Mouse (Mus musculus) embryonic facial prominence, embryonic 12.5 days (tissue): ENCODE measurements around the gene Tcn2. TPM values are rescaled to one million over a fixed set of nuclear protein-coding genes. Genes with fewer than 3 reads are reported as not detected.
"Not testable (repeated sequence)": the region's sequence is repeated elsewhere in the genome, so short reads cannot be mapped to it uniquely, and the experiment has no call there.

Experiments
- ATAC-seq: fragments of 200-750 bp; cut with Nextera tagmentation; 2 replicates; pipeline ENCODE4 v1.8.0; 2017; ENCODE audit not compliant: insufficient number of reproducible peaks, insufficient read depth, low FRiP score, low TSS enrichment
- H3K27ac ChIP-seq: fragments of 300-500 bp; sonication (generic); 2 replicates; pipeline ENCODE4 v1.5.1; 2016; ENCODE audit warnings: mild to moderate bottlenecking
- H3K27me3 ChIP-seq: fragments of 300-500 bp; sonication (generic); 2 replicates; pipeline ENCODE4 v1.6.1; 2016; ENCODE audit warnings: mild to moderate bottlenecking, moderate library complexity
- H3K36me3 ChIP-seq: fragments of 300-500 bp; sonication (generic); 2 replicates; pipeline ENCODE4 v1.6.1; 2016; ENCODE audit warnings: mild to moderate bottlenecking
- H3K4me1 ChIP-seq: fragments of 300-500 bp; sonication (generic); 2 replicates; pipeline ENCODE4 v1.6.1; 2016
- H3K4me2 ChIP-seq: fragments of 300-500 bp; sonication (generic); replicated peaks from 2 replicates; pipeline ENCODE4 v1.6.1; 2016; ENCODE audit warnings: mild to moderate bottlenecking, moderate library complexity
- H3K4me3 ChIP-seq: fragments of 300-500 bp; sonication (generic); 2 replicates; pipeline ENCODE4 v1.5.1; 2016; ENCODE audit warnings: mild to moderate bottlenecking
- H3K9ac ChIP-seq: fragments of 300-500 bp; sonication (generic); 2 replicates; pipeline ENCODE4 v1.6.1; 2016; ENCODE audit warnings: mild to moderate bottlenecking, moderate library complexity
- H3K9me3 ChIP-seq: fragments of 300-500 bp; sonication (generic); 2 replicates; pipeline ENCODE4 v1.6.1; 2016; ENCODE audit warnings: mild to moderate bottlenecking, moderate library complexity
- WGBS: fragments of 180-500 bp; shearing (Covaris S2); methylation state at CpG from one replicate; pipeline ENCODE4 v1.1.7; 2016; 5-methylcytosine and 5-hydroxymethylcytosine counted together
- polyA plus RNA-seq: library from polyadenylated mRNA; unstranded; fragments of >200 nt; fragmentation: Nextera tagmentation; extraction: Ambion mirVana; gene quantifications from 2 replicates; pipeline ENCODE4 v1.2.1, GENCODE M21; 2016

The Tcn2 gene
- polyA plus RNA-seq, 1 experiment from 2014 or later = 36.1 TPM

DNA sequence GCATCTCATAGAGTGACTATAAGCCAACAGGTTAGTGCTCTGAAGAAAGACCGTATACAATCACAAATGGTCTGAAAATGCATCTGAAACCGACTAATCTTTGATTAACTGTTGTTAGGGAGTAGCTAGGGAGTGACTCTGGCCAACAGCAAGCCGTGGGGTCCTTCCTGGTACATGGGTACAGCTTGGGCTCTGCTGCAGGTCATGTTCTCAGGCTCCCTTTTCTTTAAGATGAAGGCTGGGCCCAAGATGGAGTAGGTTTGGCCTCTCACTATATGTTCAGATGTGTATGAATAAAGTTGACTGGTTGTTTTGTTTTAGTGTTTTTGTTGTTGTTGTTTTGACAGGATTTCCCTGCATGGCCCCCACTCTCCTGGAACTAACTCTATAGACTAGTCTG lies 29.8 kb upstream of the Tcn2 start:
- H3K9ac ChIP-seq = no peak overlapping the region
- no peak for ATAC-seq
- H3K4me3 ChIP-seq = no peak overlapping the region
- no peaks in the 10 kb centered on the region for H3K27me3 ChIP-seq
- no peak overlapping the region for H3K4me2 ChIP-seq
- no peak overlapping the region for H3K27ac ChIP-seq
- peaks cover 7% of the 10 kb centered on the region for H3K4me1 ChIP-seq
- H3K36me3 ChIP-seq = no peaks in the 10 kb centered on the region
- H3K9me3 ChIP-seq = no peaks in the 10 kb centered on the region
- WGBS = 72% methylated on average over 3 of the region's 3 CpGs

DNA sequence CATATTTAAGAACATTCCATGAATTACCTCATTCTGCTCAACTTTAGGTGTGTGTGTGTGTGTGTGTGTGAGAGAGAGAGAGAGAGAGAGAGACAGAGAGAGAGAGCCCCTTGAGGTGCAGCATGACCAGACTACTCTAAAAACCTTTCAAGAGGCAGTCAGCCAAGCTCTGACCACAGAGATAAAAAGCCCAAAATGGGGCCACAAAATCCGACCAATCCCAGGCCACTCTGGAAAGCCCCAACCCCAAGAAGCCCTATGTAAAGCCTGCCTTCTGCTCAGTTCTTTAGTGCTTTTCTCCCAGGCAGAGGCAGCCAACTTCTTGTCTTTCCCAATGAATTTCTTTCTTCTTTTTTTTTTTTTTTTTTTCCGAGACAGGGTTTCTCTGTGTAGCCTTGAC lies 28.9 kb upstream of the Tcn2 start:
- no peak overlapping the region for H3K9ac ChIP-seq
- H3K36me3 ChIP-seq = no peaks in the 10 kb centered on the region
- no peak overlapping the region for H3K4me2 ChIP-seq
- no peaks in the 10 kb centered on the region for H3K27me3 ChIP-seq
- ATAC-seq = no peak
- no peaks in the 10 kb centered on the region for H3K9me3 ChIP-seq
- no peak overlapping the region for H3K27ac ChIP-seq
- WGBS = 41% methylated on average over 2 of the region's 2 CpGs
- peaks cover 7% of the 10 kb centered on the region for H3K4me1 ChIP-seq
- no peak overlapping the region for H3K4me3 ChIP-seq

DNA sequence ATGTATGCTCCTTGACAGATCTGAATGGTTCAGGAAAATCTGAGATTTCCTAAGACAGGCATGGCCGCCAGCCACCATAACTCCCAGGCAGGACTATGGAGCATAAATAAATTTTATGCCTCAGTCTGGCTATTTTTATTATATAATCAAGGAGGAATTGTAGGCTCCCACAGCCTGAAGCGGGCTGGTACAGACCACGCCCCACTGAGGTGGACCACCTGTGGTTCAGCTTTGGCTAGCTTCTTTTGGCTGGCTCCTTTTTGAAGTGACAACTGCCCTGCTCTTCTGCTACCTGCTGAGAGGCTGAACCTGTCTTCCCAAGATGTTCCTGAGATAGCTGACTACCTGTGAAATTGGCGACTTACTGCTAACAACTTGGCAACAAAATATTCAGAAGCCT lies 23.4 kb upstream of the Tcn2 start:
- not testable (repeated sequence) for H3K9ac ChIP-seq, ATAC-seq, H3K27me3 ChIP-seq, H3K4me1 ChIP-seq, H3K4me2 ChIP-seq, H3K27ac ChIP-seq, H3K36me3 ChIP-seq, H3K9me3 ChIP-seq, H3K4me3 ChIP-seq
- WGBS = 79% methylated on average over 4 of the region's 4 CpGs

DNA sequence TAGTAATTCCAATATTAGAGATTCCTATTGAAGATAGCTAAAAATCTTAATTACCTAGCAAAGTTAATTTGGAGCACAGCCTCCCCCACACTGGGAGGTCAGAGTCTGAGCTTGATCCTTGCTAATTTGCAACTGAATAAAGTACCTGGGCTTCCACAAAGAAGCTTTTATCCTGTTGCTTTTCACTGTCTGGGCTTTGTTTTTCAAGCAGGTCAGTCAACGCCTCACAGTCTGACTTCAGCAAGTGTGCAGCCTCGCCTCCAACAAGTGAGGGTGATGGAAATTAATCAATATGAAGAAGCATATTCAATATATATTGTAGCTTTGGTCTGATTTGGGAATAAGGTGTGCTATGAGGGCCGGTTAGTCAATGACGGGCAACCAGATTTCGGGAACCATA lies 22.9 kb upstream of the Tcn2 start:
- H3K9ac ChIP-seq, H3K9me3 ChIP-seq, ATAC-seq, H3K27me3 ChIP-seq, H3K4me2 ChIP-seq, H3K27ac ChIP-seq, H3K4me3 ChIP-seq, H3K4me1 ChIP-seq, H3K36me3 ChIP-seq: not testable (repeated sequence)
- 80% methylated on average over 5 of the region's 5 CpGs for WGBS

DNA sequence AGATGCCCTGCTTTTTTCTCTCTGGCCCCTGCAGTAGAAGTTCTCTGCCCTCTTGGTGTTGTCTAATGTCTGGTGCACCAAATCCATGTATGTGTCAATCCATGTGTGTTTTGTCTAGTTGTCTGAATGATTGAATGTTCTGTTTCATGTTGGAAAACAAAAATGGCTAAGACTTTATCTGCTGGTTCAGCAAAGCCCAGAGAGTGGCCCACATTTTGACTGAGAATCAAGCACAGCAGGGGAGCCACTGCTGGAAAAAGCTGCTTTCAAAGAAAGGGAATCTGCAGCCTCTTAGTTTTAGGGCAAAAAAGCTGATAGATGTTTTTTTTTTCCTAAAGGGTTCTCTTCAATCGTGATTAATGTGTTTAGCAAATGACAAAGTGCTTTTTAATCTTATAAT lies 14.4 kb upstream of the Tcn2 start:
- Histone ChIP-seq H3K36me3 (no peaks in the 10 kb centered on the region), H3K27me3 (no peaks in the 10 kb centered on the region; the same call in 1 of the 2 replicates), H3K27ac (no peak overlapping the region), H3K4me2 (no peak overlapping the region), H3K4me1 (no peaks in the 10 kb centered on the region), H3K9ac (no peak overlapping the region), H3K9me3 (no peaks in the 10 kb centered on the region), H3K4me3 (no peak overlapping the region)
- no peak for ATAC-seq
- 17% methylated on average over 1 of the region's 1 CpGs for WGBS

DNA sequence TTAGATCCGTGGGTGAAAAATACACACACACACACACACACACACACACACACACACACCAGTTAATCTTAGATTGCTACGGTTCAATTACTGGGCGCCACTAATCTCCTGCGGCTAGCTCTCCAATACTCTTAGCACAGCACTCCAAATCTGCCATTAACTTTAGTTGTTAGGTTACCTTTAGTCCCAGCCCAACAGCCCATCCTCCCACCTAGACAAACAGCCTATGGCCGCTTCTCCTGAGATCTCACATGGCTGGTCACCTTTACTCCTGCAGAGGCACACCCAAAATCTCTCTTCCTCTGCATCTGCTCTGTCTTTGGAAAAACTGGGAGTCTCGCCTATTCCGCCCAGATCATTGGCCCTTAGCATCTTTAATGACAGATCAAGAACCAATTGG lies 9.4 kb upstream of the Tcn2 start:
- H3K4me2 ChIP-seq = no peak overlapping the region

DNA sequence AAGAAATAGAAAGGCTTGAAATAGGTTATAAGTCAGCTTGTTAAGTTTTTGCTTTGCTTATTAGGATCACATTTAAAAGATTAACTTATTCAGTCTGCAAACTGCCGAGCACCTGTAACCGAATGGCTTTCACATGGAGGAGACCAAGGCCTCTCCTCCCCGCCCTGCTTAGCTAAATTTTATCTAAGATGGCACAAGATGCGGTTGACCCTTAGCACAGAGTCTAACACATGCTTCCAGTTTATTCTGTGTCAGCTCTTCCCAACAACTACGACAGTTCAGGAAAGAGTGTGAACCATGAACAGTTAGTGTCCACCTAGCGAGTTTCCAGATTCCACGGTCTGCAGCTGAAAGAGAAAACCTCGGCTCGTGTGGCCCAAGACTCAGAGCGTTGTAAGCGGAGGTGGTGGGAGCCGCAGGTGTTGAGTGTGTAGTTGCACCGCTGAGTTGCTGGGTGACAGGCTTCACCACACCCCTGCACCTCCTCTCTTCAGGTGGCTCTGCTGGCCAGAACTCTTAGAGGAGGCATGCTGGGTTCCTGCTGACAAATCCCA lies 5.4 kb upstream of the Tcn2 start:
- 77% methylated on average over 13 of the region's 13 CpGs for WGBS
- no peak overlapping the region for H3K9ac ChIP-seq
- no peaks in the 10 kb centered on the region for H3K9me3 ChIP-seq
- no peaks in the 10 kb centered on the region for H3K36me3 ChIP-seq
- H3K27me3 ChIP-seq = no peaks in the 10 kb centered on the region
- H3K4me3 ChIP-seq = no peak overlapping the region
- ATAC-seq = no peak
- H3K27ac ChIP-seq = no peak overlapping the region
- H3K4me2 ChIP-seq = no peak overlapping the region
- no peaks in the 10 kb centered on the region for H3K4me1 ChIP-seq

More for the DNA sequence above, 9.4 kb upstream of the Tcn2 start:
- H3K4me3 ChIP-seq = no peak overlapping the region
- WGBS = 87% methylated on average over 7 of the region's 7 CpGs
- H3K27ac ChIP-seq = no peak overlapping the region
- H3K4me1 ChIP-seq = no peaks in the 10 kb centered on the region
- no peak for ATAC-seq
- H3K36me3 ChIP-seq = no peaks in the 10 kb centered on the region
- no peak overlapping the region for H3K9ac ChIP-seq
- no peaks in the 10 kb centered on the region; the same call in 1 of the 2 replicates for H3K27me3 ChIP-seq
- no peaks in the 10 kb centered on the region for H3K9me3 ChIP-seq

DNA sequence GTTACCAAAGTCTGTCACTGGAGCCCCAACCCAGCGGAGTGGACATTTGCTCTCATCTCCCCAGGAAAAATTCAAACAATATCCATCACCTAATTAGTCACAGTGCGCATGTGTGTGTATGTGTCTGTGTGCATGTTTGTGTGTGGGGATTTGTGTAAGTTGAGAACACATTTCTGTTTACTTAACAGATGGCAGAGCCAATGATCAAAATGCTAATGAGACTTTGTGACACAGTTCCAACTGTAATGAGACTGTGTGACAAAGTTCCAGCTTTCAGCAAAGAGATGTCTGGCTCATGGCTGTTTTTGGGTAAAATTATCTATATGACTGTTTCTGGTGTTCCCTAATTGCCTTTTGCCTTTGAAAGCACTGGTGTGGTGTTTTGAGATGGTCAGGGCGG lies 4.4 kb upstream of the Tcn2 start:
- Histone ChIP-seq H3K9me3 (no peaks in the 10 kb centered on the region), H3K27me3 (no peaks in the 10 kb centered on the region), H3K4me3 (no peak overlapping the region), H3K4me2 (no peak overlapping the region), H3K36me3 (no peaks in the 10 kb centered on the region), H3K27ac (no peak overlapping the region), H3K4me1 (peaks cover under 1% of the 10 kb centered on the region), H3K9ac (no peak overlapping the region)
- no peak for ATAC-seq
- WGBS = 86% methylated on average over 3 of the region's 3 CpGs

DNA sequence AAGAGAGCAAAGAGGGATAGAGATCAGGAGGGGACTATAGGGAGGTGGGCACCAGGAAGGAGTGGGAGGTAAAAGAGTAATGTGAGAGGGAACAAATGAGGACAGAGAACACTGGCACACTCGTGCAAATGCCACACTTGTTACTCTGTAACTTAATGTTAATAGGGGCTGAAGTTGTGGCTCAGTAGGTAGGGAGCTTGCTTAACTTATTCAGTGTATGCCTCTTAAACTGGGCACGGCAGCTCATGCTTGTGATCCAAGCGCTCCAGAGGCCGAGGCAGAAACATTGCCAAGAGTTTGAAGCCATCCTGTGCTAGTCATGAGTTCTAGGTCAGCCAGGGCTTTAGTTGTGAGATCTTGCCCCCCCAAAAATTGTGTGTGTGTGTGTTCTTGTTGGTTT lies 3.2 kb upstream of the Tcn2 start:
- 72% methylated on average over 4 of the region's 4 CpGs for WGBS

DNA sequence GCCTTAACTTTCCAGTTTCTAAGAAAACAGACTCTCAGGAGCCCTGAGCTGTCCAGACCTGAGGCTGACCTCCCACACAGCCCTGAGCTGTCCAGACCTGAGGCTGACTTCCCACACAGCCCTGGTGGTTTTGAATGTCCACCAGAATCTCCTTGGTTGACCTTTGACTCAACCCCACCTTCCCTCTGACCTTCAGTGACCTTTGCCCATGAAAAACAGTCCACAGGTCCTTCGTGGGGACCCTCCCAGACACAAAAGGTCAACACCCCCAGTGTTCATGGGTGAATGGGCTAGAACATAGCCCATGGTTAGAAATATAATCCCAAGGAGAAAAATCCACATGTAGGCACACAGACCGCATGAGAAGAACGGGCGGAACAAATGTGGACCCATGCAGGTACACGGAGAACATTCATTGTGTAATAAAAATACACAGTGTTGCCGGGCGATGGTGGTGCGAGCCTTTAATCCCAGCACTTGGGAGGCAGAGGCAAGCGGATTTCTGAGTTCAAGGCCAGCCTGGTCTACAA lies 1.9 kb upstream of the Tcn2 start:
- H3K36me3 ChIP-seq = no peaks in the 10 kb centered on the region
- ATAC-seq = no peak
- H3K27me3 ChIP-seq = no peaks in the 10 kb centered on the region
- no peak overlapping the region for H3K27ac ChIP-seq
- no peak overlapping the region for H3K4me2 ChIP-seq
- 85% methylated on average over 9 of the region's 9 CpGs for WGBS
- H3K9ac ChIP-seq = no peak overlapping the region
- peaks cover 5% of the 10 kb centered on the region for H3K4me1 ChIP-seq
- H3K9me3 ChIP-seq = no peaks in the 10 kb centered on the region
- H3K4me3 ChIP-seq = no peak overlapping the region

More for the DNA sequence above, 3.2 kb upstream of the Tcn2 start:
- no peaks in the 10 kb centered on the region for H3K27me3 ChIP-seq
- H3K4me1 ChIP-seq = peaks cover 5% of the 10 kb centered on the region
- no peak overlapping the region for H3K27ac ChIP-seq
- no peaks in the 10 kb centered on the region for H3K9me3 ChIP-seq
- ATAC-seq = no peak
- H3K36me3 ChIP-seq = no peaks in the 10 kb centered on the region
- no peak overlapping the region for H3K4me2 ChIP-seq
- H3K9ac ChIP-seq = no peak overlapping the region
- no peak overlapping the region for H3K4me3 ChIP-seq

DNA sequence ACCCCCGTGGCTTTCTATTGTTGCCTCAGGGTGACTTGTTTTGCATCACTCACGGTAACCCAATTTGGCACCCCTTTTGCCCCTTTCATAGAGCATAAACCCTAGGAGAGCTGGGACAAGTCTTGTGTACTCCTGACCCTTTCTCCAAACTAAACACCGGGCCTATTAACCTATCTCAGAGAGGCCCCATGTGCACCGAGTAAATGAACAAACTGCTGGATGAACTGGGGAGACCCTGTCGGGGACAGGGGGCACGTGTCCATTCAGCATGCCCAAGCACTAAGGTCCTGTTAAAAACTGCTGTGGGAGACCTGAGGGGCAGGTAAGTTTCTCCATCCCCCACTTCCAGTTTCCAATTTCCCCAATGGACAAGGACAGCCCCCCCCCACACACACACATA lies 1.0 kb downstream of the Tcn2 start:
- H3K4me1 ChIP-seq = peaks cover 5% of the 10 kb centered on the region
- H3K36me3 ChIP-seq = no peaks in the 10 kb centered on the region
- no peak for ATAC-seq
- H3K4me2 ChIP-seq = peak overlapping the region; percentile 70
- H3K9me3 ChIP-seq = no peaks in the 10 kb centered on the region
- H3K9ac ChIP-seq = peak overlapping the region; percentile 61
- H3K27me3 ChIP-seq = no peaks in the 10 kb centered on the region
- WGBS = 29% methylated on average over 6 of the region's 6 CpGs
- peak overlapping the region; percentile 57 for H3K4me3 ChIP-seq
- H3K27ac ChIP-seq = no peak overlapping the region

DNA sequence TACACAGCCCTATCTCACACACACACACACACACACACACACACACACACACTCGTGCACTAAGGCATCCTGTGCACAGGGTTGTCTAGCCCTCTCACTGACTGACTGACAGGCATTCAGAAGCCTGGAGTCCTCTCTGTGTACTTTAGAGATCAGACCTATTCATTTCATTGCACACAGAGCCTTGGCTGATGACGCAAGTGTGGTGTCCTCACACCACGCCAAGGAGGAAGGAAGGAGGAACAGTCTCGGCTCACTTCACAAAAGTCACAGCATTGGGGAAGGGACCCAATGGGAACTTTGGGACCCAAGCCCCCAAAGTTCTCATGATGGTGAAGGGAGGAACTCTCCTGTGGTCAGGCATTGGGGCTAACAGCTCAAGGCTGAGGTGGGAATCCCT lies 1.9 kb downstream of the Tcn2 start:
- Histone ChIP-seq H3K36me3 (no peaks in the 10 kb centered on the region), H3K27ac (no peak overlapping the region), H3K9ac (no peak overlapping the region), H3K9me3 (no peaks in the 10 kb centered on the region), H3K27me3 (no peaks in the 10 kb centered on the region), H3K4me2 (no peak overlapping the region), H3K4me1 (peaks cover 5% of the 10 kb centered on the region), H3K4me3 (no peak overlapping the region)
- 83% methylated on average over 4 of the region's 4 CpGs for WGBS
- no peak for ATAC-seq

DNA sequence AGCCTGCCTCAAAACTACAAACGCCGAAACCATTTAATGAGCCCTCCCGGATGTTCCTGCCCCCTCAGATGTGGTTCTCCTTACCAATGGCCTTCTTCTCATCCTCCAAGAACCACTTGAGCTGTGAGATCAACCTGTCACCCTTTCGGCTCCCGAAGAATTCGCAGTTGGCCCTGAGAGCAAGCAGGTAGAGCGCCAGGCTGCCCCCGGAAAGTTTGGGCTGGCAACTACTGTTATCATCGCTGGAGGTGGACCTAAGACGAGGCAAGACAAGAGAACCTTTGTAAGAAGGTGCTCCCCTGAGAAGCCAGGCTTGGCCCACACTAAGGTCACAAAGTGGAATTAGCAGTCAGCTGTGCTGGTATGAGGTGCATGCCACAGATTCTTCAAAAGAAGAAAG lies 6.0 kb downstream of the Tcn2 start:
- Histone ChIP-seq H3K4me2 (no peak overlapping the region), H3K4me3 (no peak overlapping the region), H3K27me3 (no peaks in the 10 kb centered on the region), H3K36me3 (peaks cover 14% of the 10 kb centered on the region; the same call in 1 of the 2 replicates), H3K27ac (no peak overlapping the region), H3K9me3 (no peaks in the 10 kb centered on the region), H3K4me1 (peaks cover under 1% of the 10 kb centered on the region), H3K9ac (no peak overlapping the region)
- ATAC-seq = no peak
- WGBS = 87% methylated on average over 10 of the region's 10 CpGs
